Comparison of ENCODE assay signal across 20 mouse cellular contexts in genomic region chr2:6278813-6279530, GRCm38 (mm10). TPM values are rescaled to one million over a fixed set of nuclear protein-coding genes. Genes with fewer than 3 reads are reported as not detected.
DNase-seq lines count a peak whose midpoint lies in the region; ATAC-seq and TF ChIP-seq lines count a peak whose summit lies in the region.
"Had no signal": no experiment of that assay in that cellular context is flagged by ENCODE, and none has a peak within 500 bp of the region (broad histone marks: within the 10 kb centered on the region; RNA-seq: fewer than 3 reads in every experiment).

No protein-coding gene starts in this region.

- DNase-seq in heart, postnatal 14 days: no peak
- peak; percentile 20 for DNase-seq in CD4-positive, CD25-positive, alpha-beta regulatory T cell, adult 2 months (ENCODE audit: low read depth, low spot score)
- no peak for DNase-seq in hindbrain, postnatal 0 days (ENCODE audit: low spot score)
- no peak for DNase-seq in adrenal gland, adult 18-20 months (ENCODE audit: low spot score in 2 of 2)
- no peak for DNase-seq in kidney, postnatal 36 days
- DNase-seq: cerebellum, adult 11-12 months; cerebellum, postnatal 36 days; forebrain, postnatal 0 days; lung, postnatal 10 days; right cerebral cortex, postnatal 25 days; thymus, postnatal 36 days had no signal

- H3K4me3 ChIP-seq in heart, embryonic 14.5 days (ENCODE audit: control insufficient read depth in 1 of 2, insufficient read depth in 1 of 2, low read depth in 1 of 2, low read length in 2 of 2): no peak overlapping the region
- H3K4me3 ChIP-seq in hindbrain, postnatal 0 days (ENCODE audit: low read length): no peak overlapping the region
- H3K4me3 ChIP-seq: embryonic facial prominence, embryonic 12.5 days; midbrain, embryonic 13.5 days; neural tube, embryonic 12.5 days had no signal

- intact Hi-C loops in heart, postnatal 14 days (cut with DNase I): no loop called here

- no peak overlapping the region for H3K4me2 ChIP-seq in heart, embryonic 14.5 days (ENCODE audit: low read length)
- no peak overlapping the region for H3K4me2 ChIP-seq in hindbrain, postnatal 0 days (ENCODE audit: low read depth, low read length)
- H3K4me2 ChIP-seq: embryonic facial prominence, embryonic 12.5 days; heart, embryonic 11.5 days; liver, embryonic 11.5 days; midbrain, embryonic 13.5 days; neural tube, embryonic 12.5 days had no signal

- no peak for TF ChIP-seq CTCF in hindbrain, postnatal 0 days (IDR thresholded peaks at IDR 0.05; ENCODE audit: low read depth)

- no peaks in the 10 kb centered on the region for H3K27me3 ChIP-seq in heart, embryonic 14.5 days (ENCODE audit: control insufficient read depth, insufficient read depth, low read length)
- H3K27me3 ChIP-seq in hindbrain, postnatal 0 days (ENCODE audit: insufficient read depth, low read length): no peaks in the 10 kb centered on the region
- H3K27me3 ChIP-seq: embryonic facial prominence, embryonic 12.5 days; midbrain, embryonic 13.5 days; neural tube, embryonic 12.5 days had no signal

- H3K36me3 ChIP-seq in heart, embryonic 14.5 days (ENCODE audit: control insufficient read depth, insufficient read depth, low read length): no peaks in the 10 kb centered on the region
- no peaks in the 10 kb centered on the region for H3K36me3 ChIP-seq in hindbrain, postnatal 0 days (ENCODE audit: insufficient read depth, low read length)
- H3K36me3 ChIP-seq: embryonic facial prominence, embryonic 12.5 days; midbrain, embryonic 13.5 days; neural tube, embryonic 12.5 days had no signal

- no peaks in the 10 kb centered on the region for H3K9me3 ChIP-seq in heart, embryonic 14.5 days (ENCODE audit: control insufficient read depth, low read length)
- no peaks in the 10 kb centered on the region for H3K9me3 ChIP-seq in hindbrain, postnatal 0 days (ENCODE audit: low read length)
- H3K9me3 ChIP-seq: embryonic facial prominence, embryonic 12.5 days; midbrain, embryonic 13.5 days; neural tube, embryonic 12.5 days had no signal

- 0 out of 4 replicates have a peak overlapping the region, but pooled peaks have one; percentile 8 to 12 for H3K27ac ChIP-seq in heart, embryonic 14.5 days (replicated peaks in 1 of 2; ENCODE audit: control insufficient read depth in 1 of 2, insufficient read depth in 1 of 2, low read depth in 2 of 2, low read length in 2 of 2)
- no peak overlapping the region for H3K27ac ChIP-seq in hindbrain, postnatal 0 days
- H3K27ac ChIP-seq: embryonic facial prominence, embryonic 12.5 days; kidney, postnatal 0 days; midbrain, embryonic 13.5 days; neural tube, embryonic 12.5 days had no signal

- ATAC-seq in heart, embryonic 14.5 days (ENCODE audit: insufficient number of reproducible peaks, insufficient read depth, low FRiP score, low read depth): no peak
- ATAC-seq in common myeloid progenitor, adult 5-6 weeks (replicated peaks; ENCODE audit: low read depth, poor library complexity, severe bottlenecking): peak; percentile 92
- ATAC-seq in monocyte, adult 5-6 weeks (replicated peaks; ENCODE audit: insufficient number of reproducible peaks, low FRiP score, low TSS enrichment, poor library complexity, severe bottlenecking): peak; percentile 57
- no peak for ATAC-seq in hindbrain, postnatal 0 days
- ATAC-seq: forebrain, postnatal 0 days; midbrain, embryonic 13.5 days had no signal

- H3K9ac ChIP-seq in heart, embryonic 14.5 days (ENCODE audit: low read length): no peak overlapping the region
- H3K9ac ChIP-seq in hindbrain, postnatal 0 days (replicated peaks; ENCODE audit: low read length): no peak overlapping the region
- H3K9ac ChIP-seq: embryonic facial prominence, embryonic 12.5 days; forebrain, postnatal 0 days; midbrain, embryonic 13.5 days; neural tube, embryonic 12.5 days had no signal

- WGBS in heart, embryonic 14.5 days: 77% methylated on average over 10 of the region's 10 CpGs
- WGBS in hindbrain, postnatal 0 days: 88% methylated on average over 10 of the region's 10 CpGs

- peaks cover 2 to 7% of the 10 kb centered on the region in 2 experiments; a peak in 2 of 4 replicates for H3K4me1 ChIP-seq in heart, embryonic 14.5 days (ENCODE audit: control insufficient read depth in 2 of 2, insufficient read depth in 2 of 2, low read length in 2 of 2)
- no peaks in the 10 kb centered on the region for H3K4me1 ChIP-seq in hindbrain, postnatal 0 days (ENCODE audit: insufficient read depth, low read length)

RNA-seq across cellular contexts. Expression of gene Usp6nl, which starts 43.5 kb away (rescaled TPM):
- 6.7 and 7.5 TPM in 2 replicates for polyA plus RNA-seq in heart, embryonic 14.5 days (2014; fragmentation: Nextera tagmentation; extraction: Ambion mirVana)
- total RNA-seq in heart, postnatal 14 days (2021): 1 to 10 TPM; 8.5 to 9.1 TPM
- total RNA-seq in common myeloid progenitor, adult 5-6 weeks (2017): 14.2 and 24.0 TPM in 2 replicates
- total RNA-seq in monocyte, adult 5-6 weeks (2017): 17.1 to 24.3 TPM (median 21.7 TPM) in 3 replicates
- total RNA-seq in hindbrain, postnatal 0 days (2014; rRNA removed): 16.8 and 24.0 TPM in 2 replicates
- polyA plus RNA-seq in hindbrain, postnatal 0 days (2015; fragmentation: Nextera tagmentation; extraction: Ambion mirVana): 6.9 and 7.8 TPM in 2 replicates
- 10 to 100 TPM; 20.0 to 41.5 TPM for total RNA-seq in adrenal gland, adult 18-20 months (2021)

Comparison
In these comparisons a context has a peak if more than half of its experiments do, and no peak if none do; other contexts are left out.
1. ATAC-seq: peak in common myeloid progenitor, adult 5-6 weeks (single experiment) and monocyte, adult 5-6 weeks (single experiment); none in heart, embryonic 14.5 days (single experiment) and hindbrain, postnatal 0 days (single experiment).